Mouse (Mus musculus): ENCODE data around the gene Acvr1b. TPM values are rescaled to one million over a fixed set of nuclear protein-coding genes. Genes with fewer than 3 reads are reported as not detected.

Acvr1b gene
- polyA plus RNA-seq, 1 experiment from 2014 or later = 7.1 TPM

GRCm38 (mm10) chr15:101210228-101210627, 36.4 kb downstream of the Acvr1b start:
- no peak for ATAC-seq (ENCODE audit: low FRiP score, low read depth)
- Histone ChIP-seq H3K9me3 (no peaks in the 10 kb centered on the region), H3K9ac (no peak overlapping the region), H3K27ac (no peak overlapping the region), H3K4me2 (replicated peaks) (no peak overlapping the region), H3K4me1 (no peaks in the 10 kb centered on the region), H3K36me3 (peaks cover 77% of the 10 kb centered on the region), H3K4me3 (no peak overlapping the region), H3K27me3 (no peaks in the 10 kb centered on the region)
- 66% methylated on average over 6 of the region's 6 CpGs for WGBS

GRCm38 (mm10) chr15:101210998-101211613, 37.2 kb downstream of the Acvr1b start:
- H3K4me2 ChIP-seq (replicated peaks) = no peak overlapping the region
- no peaks in the 10 kb centered on the region for H3K4me1 ChIP-seq
- H3K27me3 ChIP-seq = no peaks in the 10 kb centered on the region
- 89% methylated on average over 14 of the region's 14 CpGs for WGBS
- H3K9me3 ChIP-seq = no peaks in the 10 kb centered on the region
- H3K9ac ChIP-seq = no peak overlapping the region
- H3K36me3 ChIP-seq = peaks cover 72% of the 10 kb centered on the region
- no peak for ATAC-seq (ENCODE audit: low FRiP score, low read depth)
- no peak overlapping the region for H3K4me3 ChIP-seq
- no peak overlapping the region for H3K27ac ChIP-seq

GRCm38 (mm10) chr15:101212435-101212834, 38.6 kb downstream of the Acvr1b start:
- H3K4me3 ChIP-seq = no peak overlapping the region
- no peak for ATAC-seq (ENCODE audit: low FRiP score, low read depth)
- no peak overlapping the region for H3K4me2 ChIP-seq (replicated peaks)
- peaks cover 59% of the 10 kb centered on the region for H3K36me3 ChIP-seq
- H3K4me1 ChIP-seq = no peaks in the 10 kb centered on the region
- H3K27me3 ChIP-seq = no peaks in the 10 kb centered on the region
- no peaks in the 10 kb centered on the region for H3K9me3 ChIP-seq
- H3K27ac ChIP-seq = no peak overlapping the region
- WGBS = 82% methylated on average over 14 of the region's 14 CpGs
- no peak overlapping the region for H3K9ac ChIP-seq

GRCm38 (mm10) chr15:101215136-101215535, 41.3 kb downstream of the Acvr1b start:
- Histone ChIP-seq H3K4me1 (peaks cover 1% of the 10 kb centered on the region), H3K27ac (no peak overlapping the region), H3K9ac (no peak overlapping the region), H3K4me3 (no peak overlapping the region), H3K9me3 (no peaks in the 10 kb centered on the region), H3K4me2 (replicated peaks) (no peak overlapping the region), H3K36me3 (peaks cover 34% of the 10 kb centered on the region), H3K27me3 (no peaks in the 10 kb centered on the region)
- WGBS = 68% methylated on average over 2 of the region's 2 CpGs
- ATAC-seq (ENCODE audit: low FRiP score, low read depth) = no peak

- Histone ChIP-seq H3K9ac (no peak overlapping the region), H3K4me2 (replicated peaks) (no peak overlapping the region), H3K27ac (no peak overlapping the region), H3K9me3 (no peaks in the 10 kb centered on the region), H3K4me3 (no peak overlapping the region), H3K27me3 (no peaks in the 10 kb centered on the region), H3K4me1 (peaks cover 10% of the 10 kb centered on the region), H3K36me3 (peaks cover 25% of the 10 kb centered on the region)
- ATAC-seq (ENCODE audit: low FRiP score, low read depth) = no peak
- 77% methylated on average over 4 of the region's 4 CpGs for WGBS
Measured at GRCm38 (mm10) chr15:101216036-101216435, 42.2 kb downstream of the Acvr1b start.

GRCm38 (mm10) chr15:101220905-101221297, 47.0 kb downstream of the Acvr1b start:
- H3K9ac ChIP-seq = no peak overlapping the region
- H3K27ac ChIP-seq = peak overlapping the region; percentile 81
- peak; percentile 64 for ATAC-seq (ENCODE audit: low FRiP score, low read depth)
- H3K27me3 ChIP-seq = no peaks in the 10 kb centered on the region
- no peak overlapping the region for H3K4me3 ChIP-seq
- peak overlapping the region; percentile 86 for H3K4me2 ChIP-seq (replicated peaks)
- H3K4me1 ChIP-seq = peaks cover 51% of the 10 kb centered on the region
- H3K9me3 ChIP-seq = no peaks in the 10 kb centered on the region
- no peaks in the 10 kb centered on the region for H3K36me3 ChIP-seq
- 1% methylated on average over 8 of the region's 8 CpGs for WGBS

GRCm38 (mm10) chr15:101221298-101222104, 47.6 kb downstream of the Acvr1b start:
- Histone ChIP-seq H3K4me3 (peak overlapping the region; percentile 29), H3K9ac (peak overlapping the region; percentile 14; the same call in 1 of the 2 replicates), H3K4me2 (replicated peaks) (peak overlapping the region; percentile 86), H3K27me3 (no peaks in the 10 kb centered on the region), H3K4me1 (peaks cover 54% of the 10 kb centered on the region), H3K36me3 (no peaks in the 10 kb centered on the region), H3K9me3 (no peaks in the 10 kb centered on the region), H3K27ac (peak overlapping the region; percentile 81)
- WGBS = under 1% methylated on average over 14 of the region's 14 CpGs
- ATAC-seq (ENCODE audit: low FRiP score, low read depth) = peak; percentile 67

- Histone ChIP-seq H3K27me3 (no peaks in the 10 kb centered on the region), H3K4me1 (peaks cover 68% of the 10 kb centered on the region), H3K4me3 (peak overlapping the region; percentile 71), H3K9ac (no peak overlapping the region), H3K27ac (no peak overlapping the region), H3K9me3 (no peaks in the 10 kb centered on the region), H3K4me2 (replicated peaks) (peak overlapping the region; percentile 86), H3K36me3 (peaks cover 9% of the 10 kb centered on the region)
- ATAC-seq (ENCODE audit: low FRiP score, low read depth) = no peak
- 53% methylated on average over 13 of the region's 13 CpGs for WGBS
Measured at GRCm38 (mm10) chr15:101222897-101223482, 49.1 kb downstream of the Acvr1b start.

- Histone ChIP-seq H3K36me3 (peaks cover 9% of the 10 kb centered on the region), H3K9ac (peak overlapping the region; percentile 92), H3K27me3 (no peaks in the 10 kb centered on the region), H3K4me1 (peaks cover 74% of the 10 kb centered on the region), H3K4me3 (peak overlapping the region; percentile 71), H3K9me3 (no peaks in the 10 kb centered on the region), H3K27ac (peak overlapping the region; percentile 91), H3K4me2 (replicated peaks) (peak overlapping the region; percentile 86)
- WGBS = 7% methylated on average over 5 of the region's 5 CpGs
- ATAC-seq (ENCODE audit: low FRiP score, low read depth) = no peak
Measured at GRCm38 (mm10) chr15:101223596-101223995, 49.7 kb downstream of the Acvr1b start.

GRCm38 (mm10) chr15:101224006-101224906, 50.4 kb downstream of the Acvr1b start, which contains the start of gene Grasp:
Gene Grasp, plus strand, starts transcription at chr15:101224188.
- peaks cover 81% of the 10 kb centered on the region for H3K4me1 ChIP-seq
- WGBS = under 1% methylated on average over 65 of the region's 77 CpGs
- peak; percentile 73 for ATAC-seq (ENCODE audit: low FRiP score, low read depth)

GRCm38 (mm10) chr15:101224977-101225376, 51.1 kb downstream of the Acvr1b start:
- no peaks in the 10 kb centered on the region for H3K9me3 ChIP-seq
- no peak for ATAC-seq (ENCODE audit: low FRiP score, low read depth)
- H3K36me3 ChIP-seq = peaks cover 23% of the 10 kb centered on the region
- H3K4me3 ChIP-seq = peak overlapping the region; percentile 71
- H3K4me1 ChIP-seq = peaks cover 84% of the 10 kb centered on the region
- peak overlapping the region; percentile 92 for H3K9ac ChIP-seq
- H3K27me3 ChIP-seq = no peaks in the 10 kb centered on the region
- peak overlapping the region; percentile 86 for H3K4me2 ChIP-seq (replicated peaks)
- WGBS = under 1% methylated on average over 14 of the region's 14 CpGs
- H3K27ac ChIP-seq = peak overlapping the region; percentile 91

More at GRCm38 (mm10) chr15:101224006-101224906, 50.4 kb downstream of the Acvr1b start, which contains the start of gene Grasp:
- H3K27ac ChIP-seq = peak within 1 kb of the TSS; percentile 91
- H3K4me2 ChIP-seq (replicated peaks) = peak within 1 kb of the TSS; percentile 86
- peak within 1 kb of the TSS; percentile 71 for H3K4me3 ChIP-seq
- peak within 1 kb of the TSS; percentile 92 for H3K9ac ChIP-seq
- peaks cover 15% of the 10 kb centered on the region for H3K36me3 ChIP-seq
- no peaks in the 10 kb centered on the region for H3K9me3 ChIP-seq
- no peaks in the 10 kb centered on the region for H3K27me3 ChIP-seq

Data from limb, embryonic 13.5 days (tissue).